Mouse (Mus musculus) kidney, postnatal 0 days (tissue): ENCODE measurements around the gene Mrc2. TPM values are rescaled to one million over a fixed set of nuclear protein-coding genes. Genes with fewer than 3 reads are reported as not detected.

Source experiments
- ATAC-seq: fragments of 200-750 bp; cut with Nextera tagmentation; replicated peaks from 2 replicates; pipeline ENCODE4 v1.8.0; 2017; ENCODE audit warnings: low read depth, moderate number of reproducible peaks, moderate TSS enrichment, moderate library complexity; ENCODE audit not compliant: low FRiP score
- DNase-seq: peaks from one replicate; pipeline ENCODE4 v3.0.0-alpha.2; 2016; ENCODE audit warnings: low spot score
- H3K27ac ChIP-seq: fragments of 300-500 bp; sonication (generic); 2 replicates; pipeline ENCODE4 v1.5.1; 2014; ENCODE audit warnings: mild to moderate bottlenecking
- H3K27me3 ChIP-seq: fragments of 300-500 bp; sonication (generic); 2 replicates; pipeline ENCODE4 v1.6.1; 2014; ENCODE audit warnings: low read length, mixed read lengths; ENCODE audit not compliant: insufficient read depth
- H3K36me3 ChIP-seq: fragments of 300-500 bp; sonication (generic); 2 replicates; pipeline ENCODE4 v1.6.1; 2014; ENCODE audit warnings: low read length, mixed read lengths; ENCODE audit not compliant: insufficient read depth
- H3K4me1 ChIP-seq: fragments of 300-500 bp; sonication (generic); replicated peaks from 2 replicates; pipeline ENCODE4 v1.6.1; 2014; ENCODE audit warnings: antibody characterized with exemption, low read length, mixed read lengths; ENCODE audit not compliant: insufficient read depth
- H3K4me2 ChIP-seq: fragments of 300-500 bp; sonication (generic); 2 replicates; pipeline ENCODE4 v1.6.1; 2014; ENCODE audit warnings: mild to moderate bottlenecking, low read length, moderate library complexity, mixed read lengths
- H3K4me3 ChIP-seq: fragments of 300-500 bp; sonication (generic); replicated peaks from 2 replicates; pipeline ENCODE4 v1.5.1; 2014; ENCODE audit warnings: low read depth, low read length
- H3K9ac ChIP-seq: fragments of 300-500 bp; sonication (generic); 2 replicates; pipeline ENCODE4 v1.6.1; 2014; ENCODE audit warnings: low read depth, low read length
- H3K9me3 ChIP-seq: fragments of 300-500 bp; sonication (generic); replicated peaks from 2 replicates; pipeline ENCODE4 v1.6.1; 2016; ENCODE audit warnings: low read length, inconsistent platforms, mixed read lengths
- CTCF ChIP-seq: IDR thresholded peaks from 2 replicates; pipeline ENCODE4 v1.5.1; 2016; ENCODE audit warnings: antibody characterized with exemption, low read depth, mild to moderate bottlenecking, moderate library complexity
- WGBS: fragments of 180-500 bp; shearing (Covaris S2); extraction: QIAGEN DNeasy Blood & Tissue Kit; methylation state at CpG from one replicate; pipeline ENCODE4 v1.1.7; 2014; 5-methylcytosine and 5-hydroxymethylcytosine counted together
- polyA plus RNA-seq: library from polyadenylated mRNA; unstranded; fragments of >200 nt; fragmentation: Nextera tagmentation; extraction: Ambion mirVana; gene quantifications from 2 replicates; pipeline ENCODE4 v1.2.1, GENCODE M21; 2015

Gene Mrc2
- polyA plus RNA-seq, 1 experiment from 2014 or later: 9.5 TPM

- H3K9ac ChIP-seq: no peak overlapping the region; the same call in 1 of the 2 replicates
- peaks cover 26% of the 10 kb centered on the region for H3K4me1 ChIP-seq
- DNase-seq (peak; percentile 75), ATAC-seq (peak; percentile 34)
- no peaks in the 10 kb centered on the region for H3K36me3 ChIP-seq
- H3K4me2 ChIP-seq: no peak overlapping the region
- TF ChIP-seq CTCF: no peak
- peak overlapping the region; percentile 71; the same call in 1 of the 2 replicates for H3K27ac ChIP-seq
- no peaks in the 10 kb centered on the region for H3K27me3 ChIP-seq
- WGBS: 13% methylated on average over 10 of the region's 10 CpGs
- no peaks in the 10 kb centered on the region for H3K9me3 ChIP-seq
- H3K4me3 ChIP-seq: no peak overlapping the region
These were observed 20.7 kb downstream of the Mrc2 start for GRCm38 (mm10) chr11:105312972-105313632.

DNA sequence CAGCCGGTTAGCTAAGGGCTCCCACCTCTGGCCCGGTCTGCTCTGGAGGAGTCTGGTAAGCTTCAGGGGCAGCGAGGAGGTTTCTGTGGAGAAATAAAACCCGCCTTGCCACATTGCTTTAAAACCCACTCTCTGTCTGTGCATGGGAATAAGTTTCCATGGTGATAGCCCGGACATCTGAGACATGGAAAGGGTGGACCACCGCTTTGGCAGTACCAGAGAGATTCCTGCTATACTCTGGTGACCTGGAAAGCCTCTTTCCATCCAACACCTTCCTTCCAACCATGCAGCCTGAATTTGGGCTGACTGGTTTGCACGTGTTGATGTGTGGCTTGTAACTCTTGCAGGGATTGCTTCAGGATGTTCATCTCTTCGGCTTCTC, 21.2 kb downstream of the Mrc2 start:
- Histone ChIP-seq H3K27me3 (no peaks in the 10 kb centered on the region), H3K4me3 (no peak overlapping the region), H3K9me3 (no peaks in the 10 kb centered on the region), H3K36me3 (no peaks in the 10 kb centered on the region), H3K4me1 (peaks cover 26% of the 10 kb centered on the region), H3K9ac (no peak overlapping the region; the same call in 1 of the 2 replicates), H3K27ac (0 out of 2 replicates have a peak overlapping the region, but pooled peaks have one; percentile 47), H3K4me2 (no peak overlapping the region)
- 29% methylated on average over 8 of the region's 8 CpGs for WGBS
- no peak for TF ChIP-seq CTCF
- DNase-seq: no peak
- ATAC-seq: no peak

DNA sequence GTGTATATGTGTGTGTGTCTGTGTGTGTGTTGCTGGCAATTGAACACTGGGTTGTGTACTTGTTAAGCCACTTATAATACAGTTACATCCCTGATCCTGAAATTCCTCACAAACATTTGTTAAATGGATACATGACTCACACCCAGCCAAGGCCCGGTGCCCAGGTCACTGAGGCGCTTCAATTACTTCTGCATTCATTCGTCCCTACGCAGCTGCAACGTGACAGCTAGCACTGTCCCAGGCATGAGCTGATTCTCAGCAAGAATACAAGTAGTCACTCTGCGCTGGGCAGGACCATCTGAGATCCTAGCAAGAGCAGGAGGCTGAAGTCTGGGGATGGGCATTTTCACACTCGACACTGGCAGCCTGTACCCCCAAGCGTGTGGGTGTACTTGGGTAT, 22.9 kb downstream of the Mrc2 start:
- WGBS: 62% methylated on average over 8 of the region's 8 CpGs
- Histone ChIP-seq H3K9me3 (no peaks in the 10 kb centered on the region), H3K4me3 (no peak overlapping the region), H3K27ac (no peak overlapping the region), H3K4me2 (no peak overlapping the region), H3K36me3 (no peaks in the 10 kb centered on the region), H3K4me1 (peaks cover 26% of the 10 kb centered on the region), H3K27me3 (no peaks in the 10 kb centered on the region), H3K9ac (no peak overlapping the region)
- ATAC-seq (no peak), DNase-seq (no peak)
- no peak for TF ChIP-seq CTCF

GRCm38 (mm10) chr11:105316121-105316520, 23.7 kb downstream of the Mrc2 start:
- Histone ChIP-seq H3K36me3 (no peaks in the 10 kb centered on the region), H3K9ac (no peak overlapping the region), H3K4me1 (peaks cover 26% of the 10 kb centered on the region), H3K4me3 (no peak overlapping the region), H3K27me3 (no peaks in the 10 kb centered on the region), H3K9me3 (no peaks in the 10 kb centered on the region), H3K4me2 (no peak overlapping the region), H3K27ac (no peak overlapping the region)
- TF ChIP-seq CTCF: no peak
- no peak for DNase-seq
- WGBS: 94% methylated on average over 4 of the region's 4 CpGs
- no peak for ATAC-seq

DNA sequence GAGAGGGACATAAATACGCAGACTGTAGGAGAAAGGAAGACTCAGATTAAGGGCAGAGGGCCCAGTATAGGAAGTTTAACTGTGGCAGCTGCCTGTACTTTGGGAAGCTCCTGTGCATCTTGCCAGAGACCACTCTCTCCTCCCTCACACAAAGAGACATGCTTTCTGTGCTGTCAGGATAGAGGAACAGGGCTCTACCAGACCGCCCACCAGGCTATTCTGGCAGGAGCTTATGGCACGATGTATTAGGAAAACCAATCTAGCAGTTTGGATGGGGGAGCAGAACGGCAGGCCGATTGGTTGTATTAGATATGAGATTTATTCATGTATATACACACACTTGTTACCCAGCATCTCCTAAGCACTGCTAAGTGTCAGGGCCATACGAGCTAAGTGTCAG, 25.3 kb downstream of the Mrc2 start:
- WGBS: 91% methylated on average over 6 of the region's 6 CpGs

GRCm38 (mm10) chr11:105321090-105321489, 28.6 kb downstream of the Mrc2 start:
- Histone ChIP-seq H3K9me3 (no peaks in the 10 kb centered on the region), H3K4me2 (no peak overlapping the region), H3K4me3 (no peak overlapping the region), H3K36me3 (no peaks in the 10 kb centered on the region), H3K4me1 (no peaks in the 10 kb centered on the region), H3K9ac (no peak overlapping the region), H3K27ac (no peak overlapping the region), H3K27me3 (no peaks in the 10 kb centered on the region)
- no peak for TF ChIP-seq CTCF
- ATAC-seq: no peak
- 55% methylated on average over 2 of the region's 2 CpGs for WGBS
- no peak for DNase-seq

More for the DNA sequence above, 25.3 kb downstream of the Mrc2 start:
- Histone ChIP-seq H3K4me2 (no peak overlapping the region), H3K4me3 (no peak overlapping the region), H3K27ac (no peak overlapping the region), H3K27me3 (no peaks in the 10 kb centered on the region), H3K9ac (no peak overlapping the region), H3K4me1 (peaks cover 17% of the 10 kb centered on the region), H3K36me3 (no peaks in the 10 kb centered on the region), H3K9me3 (no peaks in the 10 kb centered on the region)
- no peak for TF ChIP-seq CTCF
- ATAC-seq (no peak), DNase-seq (no peak)

- no peak overlapping the region for H3K27ac ChIP-seq
- H3K27me3 ChIP-seq: no peaks in the 10 kb centered on the region
- no peaks in the 10 kb centered on the region for H3K4me1 ChIP-seq
- 88% methylated on average over 5 of the region's 5 CpGs for WGBS
- H3K4me3 ChIP-seq: no peak overlapping the region
- H3K4me2 ChIP-seq: no peak overlapping the region
- H3K9ac ChIP-seq: no peak overlapping the region
- H3K9me3 ChIP-seq: no peaks in the 10 kb centered on the region
- no peak for TF ChIP-seq CTCF
- DNase-seq (no peak), ATAC-seq (no peak)
- H3K36me3 ChIP-seq: no peaks in the 10 kb centered on the region
These were observed 31.1 kb downstream of the Mrc2 start for GRCm38 (mm10) chr11:105323530-105323929.
